Mouse (Mus musculus) embryonic fibroblast, embryonic 13.5 days (primary cell): ENCODE measurements around the gene Phf5a.

Experiments
- CTCF ChIP-seq: IDR thresholded peaks from 2 replicates; pipeline ENCODE4 v1.5.1; 2011; ENCODE audit warnings: mild to moderate bottlenecking, control low read depth, low read length, moderate library complexity, borderline replicate concordance; ENCODE audit not compliant: insufficient read depth
- POLR2A ChIP-seq: IDR thresholded peaks from 2 replicates; pipeline ENCODE4 v1.6.1; 2011; ENCODE audit warnings: low read depth, mild to moderate bottlenecking, control low read depth, low read length, moderate library complexity

GRCm38 (mm10) chr15:81859330-81860255 lies 12.1 kb downstream of the Phf5a start:
- TF ChIP-seq CTCF, result no peak
- peak; percentile 63; the same call in 1 of the 2 replicates for TF ChIP-seq POLR2A
